Mouse (Mus musculus): ENCODE results near the gene Epha6.

DNA sequence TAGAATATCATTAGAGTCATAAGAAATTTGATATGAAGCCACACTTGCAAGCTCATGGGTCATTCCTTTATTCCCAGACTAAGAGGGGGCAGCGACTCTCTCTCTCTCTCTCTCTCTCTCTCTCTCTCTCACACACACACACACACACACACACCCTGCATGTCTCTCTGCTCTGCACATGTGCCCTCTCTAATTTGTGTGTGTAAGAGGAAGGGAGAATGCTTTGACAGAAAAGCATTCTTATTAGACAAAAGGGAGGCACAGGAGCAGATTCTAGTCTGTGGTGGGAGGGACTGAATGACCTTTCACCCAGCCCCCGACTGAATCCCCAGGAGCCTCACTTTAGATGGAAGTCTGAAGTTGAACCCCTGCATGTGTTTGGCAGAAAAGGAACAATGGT, 752.6 kb downstream of the Epha6 start:
- TF ChIP-seq EP300 (IDR thresholded peaks at IDR 0.05) (no peak), CTCF (IDR thresholded peaks at IDR 0.05) (no peak)

Data from lung, postnatal 0 days (tissue).